Mouse (Mus musculus): ENCODE results near the gene Wdr74. TPM values are rescaled to one million over a fixed set of nuclear protein-coding genes. Genes with fewer than 3 reads are reported as not detected.

The Wdr74 gene
- 36.4 and 46.0 TPM in 2 replicates for total RNA-seq (2017)

DNA sequence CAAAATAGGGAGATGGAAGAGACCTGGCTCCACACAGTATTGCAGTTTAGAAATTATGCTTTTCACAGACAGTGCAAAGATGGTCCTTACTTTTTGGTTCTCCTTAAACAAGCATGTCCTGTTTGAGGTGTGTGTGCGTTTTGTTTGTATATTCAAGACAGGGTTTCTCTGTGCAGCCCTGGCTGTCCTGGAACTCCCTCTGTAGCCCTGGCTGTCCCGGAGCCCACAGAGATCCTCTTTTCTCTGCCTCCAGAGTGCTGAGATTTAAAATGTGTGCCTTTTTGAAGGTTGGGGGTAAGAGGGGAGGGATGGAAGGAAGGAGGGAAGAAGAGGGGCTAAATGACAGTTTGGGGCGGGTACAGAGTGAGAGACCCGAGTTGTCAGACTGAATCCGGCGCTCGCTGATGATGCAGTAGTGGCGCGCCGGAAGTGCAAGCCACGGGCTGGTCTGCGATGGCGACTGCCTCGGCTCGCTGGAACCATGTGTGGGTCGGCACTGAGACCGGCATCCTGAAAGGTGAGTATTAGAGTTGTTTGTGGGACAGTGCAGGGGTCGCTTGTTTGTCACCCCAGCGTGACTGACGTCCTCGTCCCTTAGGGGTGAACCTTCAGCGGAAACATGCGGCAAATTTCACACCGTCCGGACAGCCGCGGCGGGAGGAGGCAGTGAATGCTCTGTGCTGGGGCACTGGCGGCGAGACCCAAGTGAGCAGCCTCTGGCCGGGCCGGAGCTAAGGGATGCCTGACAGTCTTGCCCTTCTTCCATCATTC lies at the start of gene Wdr74:
Gene Wdr74 (plus strand): TSS at position 439 of the 771 bp plus-strand sequence.
- peak; percentile 97 for ATAC-seq (ENCODE audit: extremely low read depth, insufficient number of reproducible peaks, low FRiP score, poor library complexity, severe bottlenecking)

- ATAC-seq (ENCODE audit: extremely low read depth, insufficient number of reproducible peaks, low FRiP score, poor library complexity, severe bottlenecking), result no peak
Observed at GRCm38 (mm10) chr19:8691871-8692539, 43.6 kb upstream of the Wdr74 start.

DNA sequence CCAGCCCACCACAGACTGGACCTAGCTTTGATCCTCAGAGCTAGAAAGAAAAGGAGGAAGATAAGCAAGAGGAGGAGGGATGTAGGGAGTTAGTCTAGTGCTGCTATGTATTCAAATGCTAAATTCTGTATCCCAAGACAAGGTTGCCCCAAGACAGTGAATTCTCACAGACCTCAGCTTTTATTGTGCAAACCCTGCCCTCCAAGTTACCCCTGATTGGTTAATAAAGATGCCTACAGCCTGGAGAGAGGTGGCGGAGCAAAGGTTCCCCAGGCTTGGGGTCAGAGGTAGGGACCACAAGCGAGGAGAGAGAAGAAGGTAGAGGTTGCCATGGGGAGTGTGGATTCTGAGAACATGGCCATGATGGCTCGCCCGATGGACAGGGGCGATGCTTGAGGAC lies 42.9 kb upstream of the Wdr74 start:
- no peak for ATAC-seq (ENCODE audit: extremely low read depth, insufficient number of reproducible peaks, low FRiP score, poor library complexity, severe bottlenecking)

- ATAC-seq (ENCODE audit: extremely low read depth, insufficient number of reproducible peaks, low FRiP score, poor library complexity, severe bottlenecking), result peak; percentile 63
Observed at GRCm38 (mm10) chr19:8695330-8695729, 40.3 kb upstream of the Wdr74 start.

- no peak for ATAC-seq (ENCODE audit: extremely low read depth, insufficient number of reproducible peaks, low FRiP score, poor library complexity, severe bottlenecking)
Observed at GRCm38 (mm10) chr19:8699652-8700051, 36.0 kb upstream of the Wdr74 start.

- no peak for ATAC-seq (ENCODE audit: extremely low read depth, insufficient number of reproducible peaks, low FRiP score, poor library complexity, severe bottlenecking)
Observed at GRCm38 (mm10) chr19:8702458-8702857, 33.2 kb upstream of the Wdr74 start.

DNA sequence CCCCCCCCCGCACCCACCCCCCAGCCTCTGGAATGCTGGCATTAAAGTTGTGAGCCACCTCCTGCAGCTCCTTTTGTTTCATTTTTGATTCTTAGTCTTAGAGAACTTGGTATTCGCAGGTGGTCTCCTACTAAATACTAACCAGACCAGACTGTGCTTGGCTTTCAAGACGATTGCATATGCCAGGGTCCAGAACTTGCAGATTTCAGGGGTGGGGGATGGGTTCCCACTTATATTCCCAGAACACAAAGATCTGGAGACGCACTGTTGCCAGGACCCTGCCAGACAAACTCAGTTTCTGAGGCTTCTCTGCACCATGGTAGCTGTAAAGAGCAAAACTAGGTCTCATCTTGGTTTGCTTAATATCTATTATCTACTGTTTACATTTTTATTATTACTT lies 32.1 kb upstream of the Wdr74 start:
- no peak for ATAC-seq (ENCODE audit: extremely low read depth, insufficient number of reproducible peaks, low FRiP score, poor library complexity, severe bottlenecking)

DNA sequence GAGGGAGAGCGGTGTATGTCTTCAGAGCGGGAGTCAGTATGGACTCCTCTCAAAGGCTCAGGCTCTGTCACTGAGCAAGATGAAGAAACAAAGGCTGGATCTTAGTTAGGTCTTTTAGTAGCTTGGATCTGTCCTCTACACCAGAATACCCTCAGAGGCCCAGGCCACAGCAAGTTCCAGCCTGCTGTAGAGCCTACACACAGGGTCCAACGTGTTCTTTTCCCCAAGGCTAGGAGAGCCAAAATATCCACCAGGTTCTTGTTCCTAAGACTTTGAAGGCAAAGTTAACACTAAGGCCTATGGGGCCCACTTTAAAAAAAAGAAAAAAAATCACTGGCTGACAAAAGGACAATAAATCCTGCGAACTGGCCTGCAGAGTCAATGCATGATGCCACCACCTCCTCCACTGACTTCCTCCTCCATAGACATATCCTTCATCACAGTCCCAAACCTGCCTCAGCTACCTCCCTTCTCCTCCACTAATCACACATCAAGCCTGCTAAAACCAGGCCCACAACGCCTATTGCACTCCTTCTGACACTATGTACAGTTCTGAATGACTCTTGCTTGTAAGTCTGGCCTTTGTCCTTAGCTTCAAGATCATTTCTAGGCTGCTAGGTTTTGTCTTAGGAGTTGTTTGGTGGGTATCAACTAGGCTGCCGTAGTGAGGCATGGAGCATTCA lies 30.5 kb upstream of the Wdr74 start:
- ATAC-seq (ENCODE audit: extremely low read depth, insufficient number of reproducible peaks, low FRiP score, poor library complexity, severe bottlenecking), result no peak

DNA sequence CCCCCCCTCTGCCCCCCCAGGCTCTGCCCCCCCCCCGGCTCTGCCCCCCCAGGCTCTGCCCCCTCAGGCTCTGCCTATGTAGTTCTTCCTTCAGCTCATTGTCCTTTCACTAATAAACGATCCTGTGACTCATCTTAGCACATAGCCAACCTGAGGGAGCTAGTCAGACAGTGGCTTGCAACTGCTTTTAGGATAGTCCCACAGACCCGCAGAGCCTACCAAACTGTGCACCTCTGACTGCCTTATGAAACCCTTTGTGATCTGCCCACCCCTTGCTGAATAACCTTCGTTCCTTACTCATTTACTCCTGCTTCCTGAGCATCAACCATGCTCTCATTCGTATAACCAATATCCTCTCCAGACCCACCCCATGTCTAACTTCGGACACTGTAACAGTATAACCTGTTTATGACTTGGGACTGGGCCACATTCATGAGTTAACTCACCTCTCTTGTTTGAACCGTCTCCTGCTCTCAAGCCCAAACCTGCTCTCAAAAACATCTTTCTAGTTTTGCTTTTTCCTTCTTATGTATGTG lies 29.4 kb upstream of the Wdr74 start:
- ATAC-seq (ENCODE audit: extremely low read depth, insufficient number of reproducible peaks, low FRiP score, poor library complexity, severe bottlenecking), result no peak

DNA sequence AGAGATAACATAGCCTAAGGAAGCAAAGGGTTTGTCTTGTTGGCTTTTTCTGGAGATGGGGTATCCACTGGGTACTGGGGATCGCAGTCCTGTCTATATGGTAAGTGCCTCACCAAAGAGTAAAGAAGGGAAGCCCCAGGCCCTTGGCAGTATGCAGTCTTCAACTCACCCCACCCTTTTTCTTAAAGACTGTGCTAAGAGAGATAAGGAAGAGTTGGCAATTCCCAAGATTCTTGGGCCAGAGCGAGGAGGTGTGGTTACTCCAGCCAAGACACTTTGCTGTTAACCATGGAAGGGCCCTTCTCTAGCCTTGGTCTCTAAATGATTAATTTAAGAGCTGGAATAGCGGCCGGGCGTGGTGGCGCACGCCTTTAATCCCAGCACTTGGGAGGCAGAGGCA lies 28.7 kb upstream of the Wdr74 start:
- ATAC-seq (ENCODE audit: extremely low read depth, insufficient number of reproducible peaks, low FRiP score, poor library complexity, severe bottlenecking), result no peak

DNA sequence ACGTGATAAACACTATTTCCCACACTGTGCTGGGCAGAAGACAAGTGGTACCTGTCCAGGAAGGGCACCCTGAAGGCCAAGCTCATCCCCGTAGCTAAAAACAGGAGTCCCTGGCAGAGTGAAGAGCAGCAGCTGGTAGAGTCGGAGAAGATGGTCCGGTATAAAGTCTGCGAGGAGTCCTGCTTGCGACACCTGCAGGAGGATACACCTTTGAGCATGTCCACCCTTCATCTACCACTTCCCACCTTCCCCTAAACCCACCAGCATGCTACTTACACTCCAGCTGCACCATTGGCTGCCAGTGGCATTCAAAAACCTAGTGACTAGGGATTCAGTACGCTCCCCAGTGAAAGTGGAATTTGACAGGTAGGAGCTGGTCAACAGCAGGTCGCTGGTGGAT lies 26.7 kb upstream of the Wdr74 start:
- ATAC-seq (ENCODE audit: extremely low read depth, insufficient number of reproducible peaks, low FRiP score, poor library complexity, severe bottlenecking), result no peak

DNA sequence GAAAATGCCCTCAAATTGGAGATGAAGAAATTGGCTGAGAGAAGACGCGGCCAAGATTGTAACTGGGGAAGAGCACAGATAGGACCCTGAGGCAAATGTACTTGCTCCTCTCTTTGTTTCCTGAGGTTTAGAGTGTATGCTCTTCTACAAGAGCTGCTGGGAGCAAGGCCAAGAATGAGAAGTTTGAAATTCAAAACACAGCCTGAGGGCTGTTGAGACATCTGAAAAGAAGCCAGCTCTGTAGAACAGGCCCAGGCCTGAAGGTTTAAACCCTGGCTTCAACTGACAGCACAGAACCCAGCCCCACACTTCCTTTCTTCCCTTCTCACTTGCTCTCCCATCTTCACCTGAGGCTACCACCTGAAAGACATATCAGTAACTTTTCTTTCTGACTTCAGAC lies 25.6 kb upstream of the Wdr74 start:
- ATAC-seq (ENCODE audit: extremely low read depth, insufficient number of reproducible peaks, low FRiP score, poor library complexity, severe bottlenecking), result no peak

- no peak for ATAC-seq (ENCODE audit: extremely low read depth, insufficient number of reproducible peaks, low FRiP score, poor library complexity, severe bottlenecking)
Observed at GRCm38 (mm10) chr19:8711506-8711905, 24.1 kb upstream of the Wdr74 start.

GRCm38 (mm10) chr19:8711949-8712869 lies 23.4 kb upstream of the Wdr74 start:
- peak; percentile 28; the same call in 1 of the 2 replicates for ATAC-seq (ENCODE audit: extremely low read depth, insufficient number of reproducible peaks, low FRiP score, poor library complexity, severe bottlenecking)

- ATAC-seq (ENCODE audit: extremely low read depth, insufficient number of reproducible peaks, low FRiP score, poor library complexity, severe bottlenecking), result peak; percentile 37; the same call in 1 of the 2 replicates
Observed at GRCm38 (mm10) chr19:8712870-8713305, 22.7 kb upstream of the Wdr74 start.

DNA sequence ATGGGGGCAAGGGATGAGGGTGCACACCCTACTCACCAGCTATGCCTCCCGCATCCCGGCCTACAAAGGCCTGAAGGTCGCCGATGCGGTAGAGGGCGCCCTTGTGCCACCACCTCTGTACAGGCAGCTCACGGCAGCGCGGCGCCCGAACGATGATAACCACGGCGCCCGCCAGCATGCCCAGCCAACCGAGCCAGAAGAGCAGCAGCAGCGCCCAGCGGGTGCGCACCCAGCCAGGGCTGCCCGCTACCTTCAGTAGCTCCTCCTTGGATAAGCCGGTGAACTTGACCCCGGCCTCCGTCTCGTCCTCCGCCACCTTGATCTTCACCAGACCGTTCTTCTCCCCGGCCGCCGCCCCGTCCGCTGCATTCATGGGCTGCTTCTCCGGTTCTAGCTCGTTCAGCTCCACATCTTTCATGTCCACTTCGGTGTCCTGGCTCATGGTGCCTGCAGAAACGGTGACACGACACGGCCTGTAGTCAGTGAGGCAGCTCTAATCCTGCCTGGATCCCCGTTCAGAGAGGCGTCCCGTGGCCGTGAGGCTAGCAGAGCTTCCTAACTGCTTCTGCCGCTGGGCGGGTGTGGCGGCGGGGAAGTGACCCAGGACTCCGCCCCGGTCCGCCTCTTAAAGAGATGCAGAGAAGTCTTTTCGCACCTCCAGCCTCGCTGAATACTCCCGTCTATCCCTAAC lies 22.2 kb upstream of the Wdr74 start:
- peak; percentile 86 for ATAC-seq (ENCODE audit: extremely low read depth, insufficient number of reproducible peaks, low FRiP score, poor library complexity, severe bottlenecking)

DNA sequence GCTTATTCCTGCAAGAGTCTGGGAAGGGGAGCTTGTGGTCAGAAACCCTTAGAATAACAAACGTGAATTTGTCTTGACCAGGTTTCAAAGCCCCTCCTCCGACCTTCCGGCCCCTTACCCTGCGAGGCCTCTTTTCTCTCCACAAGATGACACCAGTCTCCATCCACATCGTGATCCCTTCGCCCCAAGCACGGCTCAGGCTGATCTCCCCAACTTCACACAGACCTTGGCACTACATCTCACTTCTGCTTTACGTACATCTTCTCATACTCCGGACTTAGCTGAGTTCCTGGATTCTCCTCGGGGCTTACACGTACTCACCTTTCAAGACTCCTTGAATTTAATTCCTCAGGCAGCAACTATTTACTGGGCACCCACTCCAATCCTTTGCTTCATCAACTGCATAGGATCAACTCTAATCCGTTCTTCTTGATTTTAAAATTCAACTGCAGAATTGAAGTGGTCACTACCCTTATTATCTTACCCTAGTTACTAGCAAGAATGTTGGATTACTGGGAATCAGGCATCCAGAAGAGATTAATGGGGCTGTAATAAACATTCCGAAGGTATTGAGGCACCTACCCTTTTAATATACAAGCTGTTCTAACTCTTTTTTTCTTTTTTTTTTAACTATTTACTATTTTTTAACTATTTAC lies 21.5 kb upstream of the Wdr74 start:
- ATAC-seq (ENCODE audit: extremely low read depth, insufficient number of reproducible peaks, low FRiP score, poor library complexity, severe bottlenecking), result no peak

All from neutrophil, adult 5-6 weeks (primary cell).